Mouse (Mus musculus) kidney, embryonic 14.5 days (tissue): ENCODE data around the gene Slc11a2. TPM values are rescaled to one million over a fixed set of nuclear protein-coding genes. Genes with fewer than 3 reads are reported as not detected.

Source experiments
- ATAC-seq: fragments of 200-750 bp; cut with Nextera tagmentation; 2 replicates; pipeline ENCODE4 v1.8.0; 2017; ENCODE audit warnings: moderate number of reproducible peaks, mild to moderate bottlenecking, moderate TSS enrichment, moderate library complexity; ENCODE audit not compliant: low FRiP score, low TSS enrichment
- H3K27ac ChIP-seq: fragments of 300-500 bp; sonication (generic); 2 replicates; pipeline ENCODE4 v1.5.1; 2014; ENCODE audit warnings: low read depth, mild to moderate bottlenecking, low read length, moderate library complexity, mixed read lengths
- H3K27me3 ChIP-seq: fragments of 300-500 bp; sonication (generic); 2 replicates; pipeline ENCODE4 v1.6.1; 2014; ENCODE audit warnings: mild to moderate bottlenecking, low read length; ENCODE audit not compliant: control insufficient read depth, insufficient read depth
- H3K36me3 ChIP-seq: fragments of 300-500 bp; sonication (generic); 2 replicates; pipeline ENCODE4 v1.6.1; 2014; ENCODE audit warnings: low read length, mixed read lengths; ENCODE audit not compliant: control insufficient read depth, insufficient read depth
- H3K4me1 ChIP-seq: fragments of 300-500 bp; sonication (generic); 2 replicates; pipeline ENCODE4 v1.6.1; 2014; ENCODE audit warnings: low read length, mixed read lengths; ENCODE audit not compliant: control insufficient read depth, insufficient read depth
- H3K4me2 ChIP-seq: fragments of 300-500 bp; sonication (generic); replicated peaks from 2 replicates; pipeline ENCODE4 v1.6.1; 2014; ENCODE audit warnings: low read depth, mild to moderate bottlenecking, low read length
- H3K4me3 ChIP-seq: fragments of 300-500 bp; sonication (generic); 2 replicates; pipeline ENCODE4 v1.5.1; 2014; ENCODE audit warnings: mild to moderate bottlenecking, low read length
- H3K9ac ChIP-seq: fragments of 300-500 bp; sonication (generic); 2 replicates; pipeline ENCODE4 v1.6.1; 2014; ENCODE audit warnings: low read depth, mild to moderate bottlenecking, low read length, moderate library complexity
- H3K9me3 ChIP-seq: fragments of 300-500 bp; sonication (generic); 2 replicates; pipeline ENCODE4 v1.6.1; 2016; ENCODE audit warnings: low read length; ENCODE audit not compliant: control insufficient read depth
- WGBS: fragments of 180-500 bp; shearing (Covaris S2); extraction: QIAGEN DNeasy Blood & Tissue Kit; methylation state at CpG from one replicate; pipeline ENCODE4 v1.1.7; 2014; 5-methylcytosine and 5-hydroxymethylcytosine counted together
- polyA plus RNA-seq: library from polyadenylated mRNA; unstranded; fragments of >200 nt; fragmentation: Nextera tagmentation; extraction: Ambion mirVana; gene quantifications from 2 replicates; pipeline ENCODE4 v1.2.1, GENCODE M21; 2014

Gene Slc11a2
- polyA plus RNA-seq, 1 experiment from 2014 or later, result 22.6 TPM

- no peak for ATAC-seq
- H3K36me3 ChIP-seq, result no peaks in the 10 kb centered on the region
- no peaks in the 10 kb centered on the region for H3K27me3 ChIP-seq
- no peak overlapping the region for H3K9ac ChIP-seq
- H3K27ac ChIP-seq, result peak overlapping the region; percentile 6; the same call in 1 of the 2 replicates
- H3K4me3 ChIP-seq, result no peak overlapping the region
- peaks cover 34% of the 10 kb centered on the region for H3K4me1 ChIP-seq
- H3K9me3 ChIP-seq, result no peaks in the 10 kb centered on the region
- 70% methylated on average over 9 of the region's 9 CpGs for WGBS
- no peak overlapping the region for H3K4me2 ChIP-seq
Observed at GRCm38 (mm10) chr15:100417854-100418450, 6.9 kb downstream of the Slc11a2 start.

- 92% methylated on average over 8 of the region's 8 CpGs for WGBS
- Histone ChIP-seq H3K9ac (no peak overlapping the region), H3K4me1 (peaks cover 24% of the 10 kb centered on the region)
Observed at GRCm38 (mm10) chr15:100415684-100416083, 9.2 kb downstream of the Slc11a2 start.

GRCm38 (mm10) chr15:100414942-100415341 lies 9.9 kb downstream of the Slc11a2 start:
- H3K9ac ChIP-seq, result no peak overlapping the region
- H3K36me3 ChIP-seq, result peaks cover 11% of the 10 kb centered on the region
- H3K4me1 ChIP-seq, result peaks cover 17% of the 10 kb centered on the region
- no peaks in the 10 kb centered on the region for H3K9me3 ChIP-seq
- H3K4me3 ChIP-seq, result no peak overlapping the region
- ATAC-seq, result no peak
- H3K27me3 ChIP-seq, result no peaks in the 10 kb centered on the region
- 92% methylated on average over 13 of the region's 13 CpGs for WGBS
- no peak overlapping the region for H3K4me2 ChIP-seq
- no peak overlapping the region for H3K27ac ChIP-seq

More at GRCm38 (mm10) chr15:100415684-100416083, 9.2 kb downstream of the Slc11a2 start:
- Histone ChIP-seq H3K4me2 (no peak overlapping the region), H3K27me3 (no peaks in the 10 kb centered on the region), H3K9me3 (no peaks in the 10 kb centered on the region), H3K4me3 (no peak overlapping the region), H3K27ac (no peak overlapping the region), H3K36me3 (peaks cover 4% of the 10 kb centered on the region)
- ATAC-seq, result no peak

- WGBS, result 57% methylated on average over 4 of the region's 4 CpGs
- H3K4me1 ChIP-seq, result peaks cover 9% of the 10 kb centered on the region
- no peak overlapping the region for H3K27ac ChIP-seq
- no peaks in the 10 kb centered on the region for H3K9me3 ChIP-seq
- peaks cover 17% of the 10 kb centered on the region for H3K36me3 ChIP-seq
- H3K9ac ChIP-seq, result no peak overlapping the region
- no peak for ATAC-seq
- H3K4me3 ChIP-seq, result no peak overlapping the region
- H3K4me2 ChIP-seq, result no peak overlapping the region
- H3K27me3 ChIP-seq, result no peaks in the 10 kb centered on the region
Observed at GRCm38 (mm10) chr15:100414011-100414410, 10.9 kb downstream of the Slc11a2 start.

- Histone ChIP-seq H3K27me3 (no peaks in the 10 kb centered on the region), H3K9me3 (no peaks in the 10 kb centered on the region), H3K36me3 (peaks cover 21% of the 10 kb centered on the region), H3K4me1 (peaks cover 7% of the 10 kb centered on the region), H3K4me3 (no peak overlapping the region), H3K9ac (no peak overlapping the region), H3K4me2 (no peak overlapping the region), H3K27ac (peak overlapping the region; percentile 20; the same call in 1 of the 2 replicates)
- 75% methylated on average over 4 of the region's 5 CpGs for WGBS
- no peak for ATAC-seq
Observed at GRCm38 (mm10) chr15:100413306-100413705, 11.6 kb downstream of the Slc11a2 start.

GRCm38 (mm10) chr15:100411731-100412130 lies 13.1 kb downstream of the Slc11a2 start:
- H3K9me3 ChIP-seq, result no peaks in the 10 kb centered on the region
- ATAC-seq, result no peak
- H3K9ac ChIP-seq, result no peak overlapping the region
- H3K27ac ChIP-seq, result no peak overlapping the region
- WGBS, result 82% methylated on average over 5 of the region's 5 CpGs
- H3K4me1 ChIP-seq, result no peaks in the 10 kb centered on the region; the same call in 1 of the 2 replicates
- H3K4me3 ChIP-seq, result no peak overlapping the region
- H3K36me3 ChIP-seq, result peaks cover 29% of the 10 kb centered on the region
- H3K4me2 ChIP-seq, result no peak overlapping the region
- H3K27me3 ChIP-seq, result no peaks in the 10 kb centered on the region

- Histone ChIP-seq H3K27ac (peak overlapping the region; percentile 32; the same call in 1 of the 2 replicates), H3K9me3 (no peaks in the 10 kb centered on the region), H3K36me3 (peaks cover 30% of the 10 kb centered on the region), H3K4me1 (no peaks in the 10 kb centered on the region; the same call in 1 of the 2 replicates), H3K4me2 (no peak overlapping the region), H3K27me3 (no peaks in the 10 kb centered on the region), H3K4me3 (no peak overlapping the region), H3K9ac (no peak overlapping the region)
- 47% methylated on average over 14 of the region's 14 CpGs for WGBS
- ATAC-seq, result peak; percentile 64; the same call in 1 of the 2 replicates
Observed at GRCm38 (mm10) chr15:100410918-100411672, 13.8 kb downstream of the Slc11a2 start.

- H3K27me3 ChIP-seq, result no peaks in the 10 kb centered on the region
- ATAC-seq, result no peak
- no peak overlapping the region for H3K9ac ChIP-seq
- H3K9me3 ChIP-seq, result no peaks in the 10 kb centered on the region
- no peaks in the 10 kb centered on the region for H3K4me1 ChIP-seq
- H3K27ac ChIP-seq, result 0 out of 2 replicates have a peak overlapping the region, but pooled peaks have one; percentile 43
- WGBS, result 77% methylated on average over 5 of the region's 5 CpGs
- peaks cover 63% of the 10 kb centered on the region for H3K36me3 ChIP-seq
- no peak overlapping the region for H3K4me3 ChIP-seq
- H3K4me2 ChIP-seq, result no peak overlapping the region
Observed at GRCm38 (mm10) chr15:100406088-100406487, 18.8 kb downstream of the Slc11a2 start.
